Mouse (Mus musculus): ENCODE results near the gene Cwc25. TPM values are rescaled to one million over a fixed set of nuclear protein-coding genes. Genes with fewer than 3 reads are reported as not detected.
A peak's percentile ranks its signal among the peaks of the same experiment; 100 is the strongest.

Gene Cwc25
- polyA plus RNA-seq, 1 experiment from 2014 or later: 22.4 TPM

GRCm38 (mm10) chr11:97748496-97748895 lies 17.9 kb downstream of the Cwc25 start:
- peaks cover 69% of the 10 kb centered on the region for H3K36me3 ChIP-seq (replicated peaks)
- ATAC-seq (ENCODE audit: low FRiP score): no peak
- no peak overlapping the region for H3K27ac ChIP-seq
- no peaks in the 10 kb centered on the region for H3K27me3 ChIP-seq
- H3K4me1 ChIP-seq: peaks cover 4% of the 10 kb centered on the region
- H3K4me2 ChIP-seq: no peak overlapping the region
- WGBS: 91% methylated on average over 5 of the region's 5 CpGs
- H3K9me3 ChIP-seq: no peaks in the 10 kb centered on the region
- H3K4me3 ChIP-seq (replicated peaks): no peak overlapping the region
- no peak overlapping the region for H3K9ac ChIP-seq

- Histone ChIP-seq H3K36me3 (replicated peaks) (peaks cover 62% of the 10 kb centered on the region), H3K4me2 (no peak overlapping the region), H3K4me1 (peaks cover 11% of the 10 kb centered on the region), H3K4me3 (replicated peaks) (no peak overlapping the region), H3K9me3 (no peaks in the 10 kb centered on the region), H3K27me3 (no peaks in the 10 kb centered on the region), H3K27ac (no peak overlapping the region), H3K9ac (no peak overlapping the region)
- ATAC-seq (ENCODE audit: low FRiP score): no peak
- 95% methylated on average over 8 of the region's 8 CpGs for WGBS
Measured at GRCm38 (mm10) chr11:97747773-97748172, 18.6 kb downstream of the Cwc25 start.

GRCm38 (mm10) chr11:97745331-97745721 lies 21.0 kb downstream of the Cwc25 start:
- H3K9me3 ChIP-seq: no peaks in the 10 kb centered on the region
- no peak overlapping the region for H3K27ac ChIP-seq
- WGBS: 12% methylated on average over 13 of the region's 13 CpGs
- peak overlapping the region; percentile 72 for H3K4me3 ChIP-seq (replicated peaks)
- H3K27me3 ChIP-seq: no peaks in the 10 kb centered on the region
- peak overlapping the region; percentile 78 for H3K4me2 ChIP-seq
- ATAC-seq (ENCODE audit: low FRiP score): no peak; the same call in 1 of the 2 replicates
- peaks cover 22% of the 10 kb centered on the region for H3K4me1 ChIP-seq
- peaks cover 39% of the 10 kb centered on the region for H3K36me3 ChIP-seq (replicated peaks)
- no peak overlapping the region for H3K9ac ChIP-seq

GRCm38 (mm10) chr11:97744718-97745330 lies 21.5 kb downstream of the Cwc25 start:
- H3K4me2 ChIP-seq: peak overlapping the region; percentile 78
- H3K27me3 ChIP-seq: no peaks in the 10 kb centered on the region

GRCm38 (mm10) chr11:97744063-97744717 lies 22.2 kb downstream of the Cwc25 start, which contains the start of gene Pip4k2b:
TSS of gene Pip4k2b (minus strand) at chr11:97744704.
- Histone ChIP-seq H3K4me2 (peak within 1 kb of the TSS; percentile 78), H3K4me3 (replicated peaks) (peak within 1 kb of the TSS; percentile 72), H3K27me3 (no peaks in the 10 kb centered on the region), H3K9me3 (no peaks in the 10 kb centered on the region), H3K36me3 (replicated peaks) (peaks cover 27% of the 10 kb centered on the region), H3K27ac (peak within 1 kb of the TSS; percentile 92), H3K9ac (peak within 1 kb of the TSS; percentile 80), H3K4me1 (peaks cover 28% of the 10 kb centered on the region)
- ATAC-seq (ENCODE audit: low FRiP score): no peak; the same call in 1 of the 2 replicates
- WGBS: under 1% methylated on average over 48 of the region's 63 CpGs

More at GRCm38 (mm10) chr11:97744718-97745330, 21.5 kb downstream of the Cwc25 start:
- H3K4me1 ChIP-seq: peaks cover 27% of the 10 kb centered on the region
- no peaks in the 10 kb centered on the region for H3K9me3 ChIP-seq
- ATAC-seq (ENCODE audit: low FRiP score): peak; percentile 97
- peak overlapping the region; percentile 92 for H3K27ac ChIP-seq
- H3K36me3 ChIP-seq (replicated peaks): peaks cover 34% of the 10 kb centered on the region
- peak overlapping the region; percentile 80 for H3K9ac ChIP-seq
- under 1% methylated on average over 32 of the region's 57 CpGs for WGBS
- peak overlapping the region; percentile 72 for H3K4me3 ChIP-seq (replicated peaks)

GRCm38 (mm10) chr11:97743423-97743822 lies 22.9 kb downstream of the Cwc25 start:
- Histone ChIP-seq H3K4me3 (replicated peaks) (peak overlapping the region; percentile 72), H3K4me1 (peaks cover 28% of the 10 kb centered on the region), H3K9ac (peak overlapping the region; percentile 80), H3K36me3 (replicated peaks) (peaks cover 23% of the 10 kb centered on the region), H3K27me3 (no peaks in the 10 kb centered on the region), H3K9me3 (no peaks in the 10 kb centered on the region), H3K27ac (0 out of 2 replicates have a peak overlapping the region, but pooled peaks have one; percentile 86), H3K4me2 (peak overlapping the region; percentile 78)
- ATAC-seq (ENCODE audit: low FRiP score): no peak
- 51% methylated on average over 9 of the region's 9 CpGs for WGBS

GRCm38 (mm10) chr11:97742591-97742990 lies 23.8 kb downstream of the Cwc25 start:
- whole genome bisulfite sequencing: 78% methylated on average over 9 of the region's 9 CpGs
- Histone ChIP-seq H3K4me2 (peak overlapping the region; percentile 78), H3K9me3 (no peaks in the 10 kb centered on the region), H3K4me3 (replicated peaks) (peak overlapping the region; percentile 72), H3K27me3 (no peaks in the 10 kb centered on the region), H3K4me1 (peaks cover 28% of the 10 kb centered on the region), H3K9ac (peak overlapping the region; percentile 29; the same call in 1 of the 2 replicates), H3K36me3 (replicated peaks) (peaks cover 16% of the 10 kb centered on the region), H3K27ac (no peak overlapping the region)
- ATAC-seq (ENCODE audit: low FRiP score): no peak

GRCm38 (mm10) chr11:97742157-97742556 lies 24.2 kb downstream of the Cwc25 start:
- peak overlapping the region; percentile 78 for H3K4me2 ChIP-seq
- no peak overlapping the region for H3K9ac ChIP-seq
- no peak for ATAC-seq (ENCODE audit: low FRiP score)
- H3K4me1 ChIP-seq: peaks cover 28% of the 10 kb centered on the region
- H3K36me3 ChIP-seq (replicated peaks): peaks cover 13% of the 10 kb centered on the region
- H3K4me3 ChIP-seq (replicated peaks): no peak overlapping the region
- H3K9me3 ChIP-seq: no peaks in the 10 kb centered on the region
- 97% methylated on average over 5 of the region's 5 CpGs for WGBS
- H3K27ac ChIP-seq: no peak overlapping the region
- no peaks in the 10 kb centered on the region for H3K27me3 ChIP-seq

- Histone ChIP-seq H3K4me2 (no peak overlapping the region; the same call in 1 of the 2 replicates), H3K36me3 (replicated peaks) (no peaks in the 10 kb centered on the region; the same call in 1 of the 2 replicates), H3K27me3 (no peaks in the 10 kb centered on the region), H3K4me3 (replicated peaks) (no peak overlapping the region), H3K9ac (no peak overlapping the region), H3K27ac (0 out of 2 replicates have a peak overlapping the region, but pooled peaks have one; percentile 25), H3K4me1 (peaks cover 28% of the 10 kb centered on the region), H3K9me3 (no peaks in the 10 kb centered on the region)
- no peak for ATAC-seq (ENCODE audit: low FRiP score)
- 42% methylated on average over 7 of the region's 7 CpGs for WGBS
Measured at GRCm38 (mm10) chr11:97740190-97740589, 26.2 kb downstream of the Cwc25 start.

GRCm38 (mm10) chr11:97739155-97739554 lies 27.2 kb downstream of the Cwc25 start:
- H3K9ac ChIP-seq: no peak overlapping the region
- H3K27ac ChIP-seq: no peak overlapping the region
- H3K4me1 ChIP-seq: peaks cover 30% of the 10 kb centered on the region
- no peak overlapping the region for H3K4me3 ChIP-seq (replicated peaks)
- no peaks in the 10 kb centered on the region for H3K27me3 ChIP-seq
- H3K36me3 ChIP-seq (replicated peaks): no peaks in the 10 kb centered on the region; the same call in 1 of the 2 replicates
- WGBS: 90% methylated on average over 3 of the region's 3 CpGs
- no peak overlapping the region for H3K4me2 ChIP-seq
- no peaks in the 10 kb centered on the region for H3K9me3 ChIP-seq
- ATAC-seq (ENCODE audit: low FRiP score): no peak

GRCm38 (mm10) chr11:97738703-97739102 lies 27.7 kb downstream of the Cwc25 start:
- Histone ChIP-seq H3K9me3 (no peaks in the 10 kb centered on the region), H3K4me2 (no peak overlapping the region), H3K36me3 (replicated peaks) (no peaks in the 10 kb centered on the region; the same call in 1 of the 2 replicates), H3K4me1 (peaks cover 31% of the 10 kb centered on the region), H3K27me3 (no peaks in the 10 kb centered on the region), H3K4me3 (replicated peaks) (no peak overlapping the region), H3K27ac (no peak overlapping the region), H3K9ac (no peak overlapping the region)
- ATAC-seq (ENCODE audit: low FRiP score): no peak
- 66% methylated on average over 6 of the region's 6 CpGs for WGBS

- no peak for ATAC-seq (ENCODE audit: low FRiP score)
- no peaks in the 10 kb centered on the region for H3K9me3 ChIP-seq
- no peak overlapping the region for H3K9ac ChIP-seq
- H3K4me2 ChIP-seq: no peak overlapping the region
- H3K4me1 ChIP-seq: peaks cover 20% of the 10 kb centered on the region
- H3K4me3 ChIP-seq (replicated peaks): no peak overlapping the region
- WGBS: 86% methylated on average over 4 of the region's 4 CpGs
- H3K27me3 ChIP-seq: no peaks in the 10 kb centered on the region
- no peak overlapping the region for H3K27ac ChIP-seq
- no peaks in the 10 kb centered on the region; the same call in 1 of the 2 replicates for H3K36me3 ChIP-seq (replicated peaks)
Measured at GRCm38 (mm10) chr11:97737600-97737999, 28.8 kb downstream of the Cwc25 start.

Measured in forebrain, embryonic 12.5 days (tissue).